Mouse (Mus musculus) C2C12 (cell line): ENCODE results near the gene Fgd5. TPM values are rescaled to one million over a fixed set of nuclear protein-coding genes. Genes with fewer than 3 reads are reported as not detected.

Source experiments
- H3K27me3 ChIP-seq: one replicate; pipeline ENCODE4 v1.6.1; 2011; ENCODE audit not compliant: control insufficient read depth, insufficient read depth, insufficient read length
- H3K36me3 ChIP-seq: one replicate; pipeline ENCODE4 v1.6.1; 2011; ENCODE audit not compliant: control insufficient read depth, insufficient read depth
- H3K4me3 ChIP-seq: one replicate; pipeline ENCODE4 v1.5.1; 2011; ENCODE audit warnings: mild to moderate bottlenecking, control low read depth; ENCODE audit not compliant: poor library complexity, insufficient read depth, severe bottlenecking
- H3K79me2 ChIP-seq: one replicate; pipeline ENCODE4 v1.6.1; 2011; ENCODE audit not compliant: control insufficient read depth, insufficient read depth
- H3K79me3 ChIP-seq: one replicate; pipeline ENCODE4 v1.6.1; 2011; ENCODE audit warnings: low read depth, control low read depth
- H3ac ChIP-seq: one replicate; pipeline ENCODE3; 2011; ENCODE audit warnings: low read depth; ENCODE audit not compliant: control insufficient read depth, insufficient read length
- CEBPB ChIP-seq: IDR thresholded peaks from one replicate; pipeline ENCODE4 v1.6.1; 2011; ENCODE audit warnings: low read depth, mild to moderate bottlenecking, control low read depth, moderate library complexity
- CTCF ChIP-seq: IDR thresholded peaks from one replicate; pipeline ENCODE4 v1.5.1; 2011; ENCODE audit not compliant: control insufficient read depth, insufficient read depth, insufficient read length
- FOSL1 ChIP-seq: IDR thresholded peaks from one replicate; pipeline ENCODE4 v1.8.0; 2011; ENCODE audit warnings: mild to moderate bottlenecking, low read length; ENCODE audit not compliant: poor library complexity, insufficient read depth, severe bottlenecking
- MAX ChIP-seq: IDR thresholded peaks from one replicate; pipeline ENCODE4 v1.6.1; 2011; ENCODE audit warnings: mild to moderate bottlenecking, control low read depth
- MYOD1 ChIP-seq: IDR thresholded peaks from one replicate; pipeline ENCODE4 v1.6.1; 2011; ENCODE audit warnings: low read depth; ENCODE audit not compliant: control insufficient read depth, insufficient read length
- MYOG ChIP-seq: IDR thresholded peaks from one replicate; pipeline ENCODE4 v1.6.1; 2011; ENCODE audit not compliant: control insufficient read depth, insufficient read length; ENCODE audit errors: extremely low read depth
- USF1 ChIP-seq: IDR thresholded peaks from one replicate; pipeline ENCODE4 v1.6.1; 2011; ENCODE audit warnings: low read depth, mild to moderate bottlenecking, control low read depth, moderate library complexity
- polyA plus RNA-seq: library from polyadenylated mRNA; unstranded; fragments of >200 nt; fragmentation: generic; extraction: Trizol; gene quantifications from one replicate; pipeline ENCODE4 v1.2.1, GENCODE M21; 2012; ENCODE audit warnings: missing spikeins

Gene Fgd5
- polyA plus RNA-seq, 1 experiment = not detected

DNA sequence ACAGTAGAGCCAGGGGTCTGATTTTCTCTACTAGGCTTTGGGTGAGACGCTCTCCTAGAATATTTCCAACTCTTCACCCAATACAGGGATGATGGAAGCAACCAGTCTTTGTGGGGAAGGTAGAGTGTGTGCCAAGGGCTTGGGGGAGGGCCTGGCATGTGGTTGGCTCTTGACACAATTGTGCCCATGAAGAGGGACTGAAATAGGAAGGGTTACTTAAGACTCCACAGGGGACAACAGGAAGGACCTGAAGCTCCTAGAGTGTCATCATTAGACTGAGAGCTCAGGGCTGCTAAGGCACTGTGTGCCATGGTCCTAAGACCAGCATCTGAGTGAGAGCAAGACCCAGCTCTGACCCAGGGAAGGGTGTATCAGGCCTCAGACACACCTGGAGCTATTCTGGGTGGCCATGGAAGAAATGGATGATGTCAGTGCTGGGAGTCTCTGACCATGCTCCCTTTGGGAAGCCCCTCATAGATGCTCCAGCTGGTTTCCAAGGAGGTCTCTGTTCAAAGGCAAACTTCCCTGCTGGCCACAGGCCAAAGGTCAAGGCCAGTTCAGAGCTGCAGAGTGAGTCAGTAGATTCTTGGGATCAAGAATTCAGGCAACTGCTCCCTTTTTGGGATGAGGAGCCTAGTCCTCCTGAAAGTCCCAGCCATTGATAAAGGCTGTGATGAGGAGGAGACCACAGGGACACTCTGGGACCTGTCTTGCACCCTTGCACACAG lies 24.0 kb downstream of the Fgd5 start:
- H3K79me3 ChIP-seq = no peaks in the 10 kb centered on the region
- no peak overlapping the region for H3K4me3 ChIP-seq
- TF ChIP-seq FOSL1 (no peak), CTCF (no peak), CEBPB (no peak)
- H3K27me3 ChIP-seq = peaks cover 57% of the 10 kb centered on the region
- H3ac ChIP-seq = no peak overlapping the region
- H3K79me2 ChIP-seq = no peaks in the 10 kb centered on the region
- H3K36me3 ChIP-seq = no peaks in the 10 kb centered on the region

DNA sequence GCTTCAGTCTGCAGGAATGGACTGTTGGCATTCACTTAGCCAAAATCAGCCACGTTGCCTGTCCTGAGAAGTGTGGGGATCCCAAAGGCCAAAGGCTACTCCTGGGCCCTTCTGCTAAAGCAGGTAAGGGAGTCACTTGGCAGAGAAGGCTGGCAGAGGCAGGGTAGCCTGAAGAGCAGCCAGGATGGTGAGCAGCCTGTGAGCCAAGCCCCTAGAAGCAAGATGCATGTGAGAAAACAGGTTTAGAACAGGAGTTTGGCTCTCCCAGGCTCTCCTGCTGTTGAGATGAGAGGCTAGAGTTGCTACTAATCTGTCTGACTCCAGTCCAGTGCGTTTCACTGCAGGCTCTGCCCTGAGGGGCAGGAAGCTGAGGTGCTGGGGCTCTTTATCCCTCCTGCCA lies 25.0 kb downstream of the Fgd5 start:
- Histone ChIP-seq H3K79me3 (no peaks in the 10 kb centered on the region), H3K79me2 (no peaks in the 10 kb centered on the region), H3K27me3 (peaks cover 58% of the 10 kb centered on the region), H3K4me3 (no peak overlapping the region), H3ac (no peak overlapping the region), H3K36me3 (no peaks in the 10 kb centered on the region)
- TF ChIP-seq CEBPB (no peak), FOSL1 (no peak), CTCF (no peak), MYOD1 (no peak), MYOG (no peak), USF1 (no peak), MAX (no peak)

DNA sequence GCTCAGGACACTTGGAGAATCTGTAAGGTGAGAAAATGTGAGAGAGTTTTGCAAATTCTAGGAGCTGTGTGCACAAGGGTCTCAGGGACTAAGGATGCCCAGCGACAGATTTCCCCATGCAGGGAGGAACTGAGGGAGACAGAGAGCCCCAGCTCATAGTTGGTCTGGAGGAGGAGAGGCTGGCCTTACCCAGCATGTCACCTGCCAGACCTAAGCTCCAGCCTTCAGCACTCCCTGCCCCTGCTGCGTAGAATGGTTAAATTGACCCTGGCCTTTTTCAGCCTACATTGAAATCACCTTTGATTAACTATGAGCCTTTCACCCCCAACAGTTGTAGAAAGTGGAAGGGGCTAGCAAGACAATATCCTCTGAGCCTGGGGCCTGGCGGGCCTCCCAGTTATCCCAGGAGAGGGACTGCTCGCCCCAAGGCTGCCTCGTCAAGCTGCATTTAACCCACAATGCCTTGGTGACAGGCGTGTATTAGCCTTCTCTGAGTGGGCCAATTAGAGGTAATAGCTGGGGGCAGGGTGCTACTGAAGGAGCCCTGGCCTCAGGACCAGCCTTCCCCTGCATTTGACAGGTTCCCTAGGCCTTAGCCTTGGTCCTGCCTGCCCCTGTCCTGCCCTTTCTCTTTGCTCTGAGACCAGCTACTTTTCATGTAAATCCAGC lies 25.6 kb downstream of the Fgd5 start:
- Histone ChIP-seq H3ac (no peak overlapping the region), H3K79me3 (no peaks in the 10 kb centered on the region), H3K79me2 (no peaks in the 10 kb centered on the region), H3K4me3 (no peak overlapping the region), H3K36me3 (no peaks in the 10 kb centered on the region), H3K27me3 (peaks cover 59% of the 10 kb centered on the region)
- no peak for TF ChIP-seq MYOG
- no peak for TF ChIP-seq MAX
- TF ChIP-seq MYOD1 = no peak
- no peak for TF ChIP-seq CTCF
- TF ChIP-seq FOSL1 = no peak
- TF ChIP-seq CEBPB = no peak
- TF ChIP-seq USF1 = no peak

DNA sequence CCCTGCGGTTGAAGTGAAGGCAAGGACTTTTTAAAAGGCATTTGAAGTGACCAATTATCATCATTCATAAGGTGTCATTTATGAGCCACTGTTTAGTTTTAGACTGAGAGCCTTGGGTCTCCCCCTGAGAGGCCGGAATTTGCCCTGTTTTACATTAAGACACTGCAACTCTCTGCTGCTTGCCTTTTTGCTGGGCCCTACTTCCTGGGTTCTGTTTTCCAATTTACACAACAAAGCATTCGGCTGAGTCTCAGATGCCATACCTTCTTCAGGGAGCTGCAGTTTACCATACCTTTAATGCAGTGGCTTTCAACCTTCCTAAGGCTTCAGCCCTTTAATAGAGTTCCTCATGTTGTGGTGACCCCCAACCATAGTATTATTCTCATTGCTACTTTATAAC lies 26.1 kb downstream of the Fgd5 start:
- Histone ChIP-seq H3K4me3 (no peak overlapping the region), H3K79me2 (no peaks in the 10 kb centered on the region), H3ac (no peak overlapping the region), H3K27me3 (peaks cover 59% of the 10 kb centered on the region), H3K36me3 (no peaks in the 10 kb centered on the region), H3K79me3 (no peaks in the 10 kb centered on the region)
- TF ChIP-seq FOSL1 = no peak
- no peak for TF ChIP-seq CEBPB
- TF ChIP-seq MYOD1 = no peak
- no peak for TF ChIP-seq MYOG
- TF ChIP-seq CTCF = no peak
- no peak for TF ChIP-seq MAX

- no peak overlapping the region for H3ac ChIP-seq
- TF ChIP-seq USF1 = no peak
- TF ChIP-seq MYOG = no peak
- TF ChIP-seq MAX = no peak
- TF ChIP-seq CTCF = no peak
- no peak for TF ChIP-seq MYOD1
- no peak for TF ChIP-seq FOSL1
- TF ChIP-seq CEBPB = no peak
- no peak overlapping the region for H3K4me3 ChIP-seq
- no peaks in the 10 kb centered on the region for H3K79me2 ChIP-seq
- no peaks in the 10 kb centered on the region for H3K36me3 ChIP-seq
- peaks cover 68% of the 10 kb centered on the region for H3K27me3 ChIP-seq
- no peaks in the 10 kb centered on the region for H3K79me3 ChIP-seq
These were observed 32.2 kb downstream of the Fgd5 start for GRCm38 (mm10) chr6:92010895-92011294.

- Histone ChIP-seq H3K4me3 (no peak overlapping the region), H3K79me2 (no peaks in the 10 kb centered on the region), H3ac (no peak overlapping the region), H3K36me3 (no peaks in the 10 kb centered on the region), H3K79me3 (no peaks in the 10 kb centered on the region), H3K27me3 (peaks cover 71% of the 10 kb centered on the region)
- TF ChIP-seq USF1 = no peak
These were observed 33.7 kb downstream of the Fgd5 start for GRCm38 (mm10) chr6:92012413-92012812.

GRCm38 (mm10) chr6:92013035-92013434 lies 34.4 kb downstream of the Fgd5 start:
- Histone ChIP-seq H3ac (no peak overlapping the region), H3K79me3 (no peaks in the 10 kb centered on the region), H3K79me2 (no peaks in the 10 kb centered on the region), H3K36me3 (no peaks in the 10 kb centered on the region), H3K4me3 (no peak overlapping the region), H3K27me3 (peaks cover 68% of the 10 kb centered on the region)
- TF ChIP-seq CTCF = no peak
- TF ChIP-seq MYOG = no peak
- TF ChIP-seq CEBPB = no peak
- no peak for TF ChIP-seq FOSL1
- no peak for TF ChIP-seq USF1
- TF ChIP-seq MYOD1 = no peak
